Mouse (Mus musculus): Measurements from ENCODE around the gene Mast4. TPM values are rescaled to one million over a fixed set of nuclear protein-coding genes. Genes with fewer than 3 reads are reported as not detected.

Mast4 gene
- polyA plus RNA-seq, 1 experiment from 2014 or later = 34.9 TPM

- Histone ChIP-seq H3K27me3 (no peaks in the 10 kb centered on the region), H3K4me2 (replicated peaks) (no peak overlapping the region), H3K4me1 (0 out of 2 replicates have a peak, but pooled peaks cover 7% of the 10 kb centered on the region), H3K9ac (replicated peaks) (no peak overlapping the region), H3K9me3 (no peaks in the 10 kb centered on the region), H3K36me3 (no peaks in the 10 kb centered on the region), H3K27ac (replicated peaks) (no peak overlapping the region), H3K4me3 (no peak overlapping the region)
- 88% methylated on average over 3 of the region's 3 CpGs for WGBS
- no peak for ATAC-seq (ENCODE audit: low FRiP score, low read depth)
Measured at GRCm38 (mm10) chr13:103017661-103018060, 316.6 kb downstream of the Mast4 start.

GRCm38 (mm10) chr13:103015131-103015750 is 319.1 kb downstream of the Mast4 start:
- WGBS = 92% methylated on average over 3 of the region's 3 CpGs

GRCm38 (mm10) chr13:103014631-103015030 is 319.7 kb downstream of the Mast4 start:
- ATAC-seq (ENCODE audit: low FRiP score, low read depth) = peak; percentile 68; the same call in 1 of the 2 replicates
- Histone ChIP-seq H3K27ac (replicated peaks) (0 out of 2 replicates have a peak overlapping the region, but pooled peaks have one; percentile 1), H3K36me3 (no peaks in the 10 kb centered on the region)

More at GRCm38 (mm10) chr13:103015131-103015750, 319.1 kb downstream of the Mast4 start:
- Histone ChIP-seq H3K9ac (replicated peaks) (no peak overlapping the region), H3K4me1 (0 out of 2 replicates have a peak, but pooled peaks cover 7% of the 10 kb centered on the region), H3K9me3 (no peaks in the 10 kb centered on the region), H3K27ac (replicated peaks) (0 out of 2 replicates have a peak overlapping the region, but pooled peaks have one; percentile 1), H3K4me3 (no peak overlapping the region), H3K4me2 (replicated peaks) (no peak overlapping the region), H3K36me3 (no peaks in the 10 kb centered on the region), H3K27me3 (no peaks in the 10 kb centered on the region)
- no peak for ATAC-seq (ENCODE audit: low FRiP score, low read depth)

DNA sequence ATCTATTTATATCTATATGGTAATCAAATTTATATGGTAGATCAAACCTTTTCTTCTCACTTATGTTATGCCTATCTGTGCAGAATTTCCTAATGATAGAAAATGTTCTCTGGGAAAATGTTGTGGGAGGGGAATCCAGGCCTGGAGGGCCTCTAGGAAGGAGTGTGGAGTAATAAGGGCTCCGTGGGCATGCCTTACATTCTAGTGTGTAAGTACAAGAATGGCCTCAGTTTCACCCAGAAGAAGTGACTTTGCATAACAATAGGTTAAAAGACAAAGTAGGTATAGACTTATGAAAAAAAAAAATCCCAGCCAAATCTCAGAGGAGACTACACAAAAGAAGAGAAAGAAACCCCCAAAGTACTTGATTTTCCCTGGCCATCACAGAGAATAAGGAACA is 320.1 kb downstream of the Mast4 start:
- 0 out of 2 replicates have a peak overlapping the region, but pooled peaks have one; percentile 1 for H3K27ac ChIP-seq (replicated peaks)

More at GRCm38 (mm10) chr13:103014631-103015030, 319.7 kb downstream of the Mast4 start:
- Histone ChIP-seq H3K9me3 (no peaks in the 10 kb centered on the region), H3K9ac (replicated peaks) (no peak overlapping the region), H3K27me3 (no peaks in the 10 kb centered on the region), H3K4me2 (replicated peaks) (no peak overlapping the region), H3K4me1 (0 out of 2 replicates have a peak, but pooled peaks cover 7% of the 10 kb centered on the region), H3K4me3 (no peak overlapping the region)
- 43% methylated on average over 6 of the region's 6 CpGs for WGBS

GRCm38 (mm10) chr13:103005227-103005626 is 329.1 kb downstream of the Mast4 start:
- Histone ChIP-seq H3K4me1 (peaks cover 10% of the 10 kb centered on the region), H3K27ac (replicated peaks) (no peak overlapping the region), H3K9ac (replicated peaks) (no peak overlapping the region), H3K27me3 (no peaks in the 10 kb centered on the region), H3K4me3 (no peak overlapping the region), H3K9me3 (no peaks in the 10 kb centered on the region), H3K4me2 (replicated peaks) (no peak overlapping the region), H3K36me3 (no peaks in the 10 kb centered on the region)
- WGBS = 91% methylated on average over 2 of the region's 2 CpGs
- no peak for ATAC-seq (ENCODE audit: low FRiP score, low read depth)

More for the DNA sequence above, 320.1 kb downstream of the Mast4 start:
- no peak overlapping the region for H3K4me3 ChIP-seq
- 23% methylated on average over 1 of the region's 1 CpGs for WGBS
- H3K9me3 ChIP-seq = no peaks in the 10 kb centered on the region
- no peaks in the 10 kb centered on the region for H3K36me3 ChIP-seq
- 0 out of 2 replicates have a peak, but pooled peaks cover 7% of the 10 kb centered on the region for H3K4me1 ChIP-seq
- no peak for ATAC-seq (ENCODE audit: low FRiP score, low read depth)
- no peak overlapping the region for H3K9ac ChIP-seq (replicated peaks)
- no peaks in the 10 kb centered on the region for H3K27me3 ChIP-seq
- H3K4me2 ChIP-seq (replicated peaks) = no peak overlapping the region

DNA sequence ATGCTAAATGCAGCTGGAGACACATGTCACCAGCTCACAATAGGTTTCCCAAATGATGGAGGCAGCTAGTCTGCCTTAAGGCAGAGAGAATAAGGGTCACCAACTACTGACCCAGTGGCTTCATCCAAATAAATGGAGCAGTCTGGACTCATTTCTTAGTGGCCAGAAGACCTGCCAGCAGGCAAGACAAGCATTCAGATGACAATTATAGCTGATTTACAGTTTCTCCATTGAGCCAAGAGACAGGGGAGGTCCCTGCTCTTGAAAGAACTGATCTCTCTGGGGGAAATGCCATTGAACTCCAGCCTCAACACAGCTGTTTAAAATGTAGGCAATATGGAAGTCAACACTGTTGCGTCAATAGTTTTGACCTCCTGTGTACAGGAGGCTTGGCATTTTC is 332.5 kb downstream of the Mast4 start:
- H3K4me1 ChIP-seq = peaks cover 10% of the 10 kb centered on the region
- no peaks in the 10 kb centered on the region for H3K9me3 ChIP-seq
- no peak overlapping the region for H3K4me2 ChIP-seq (replicated peaks)
- H3K9ac ChIP-seq (replicated peaks) = no peak overlapping the region
- no peaks in the 10 kb centered on the region for H3K36me3 ChIP-seq
- no peaks in the 10 kb centered on the region for H3K27me3 ChIP-seq
- no peak overlapping the region for H3K4me3 ChIP-seq
- 73% methylated on average over 1 of the region's 1 CpGs for WGBS
- no peak overlapping the region for H3K27ac ChIP-seq (replicated peaks)
- ATAC-seq (ENCODE audit: low FRiP score, low read depth) = no peak

DNA sequence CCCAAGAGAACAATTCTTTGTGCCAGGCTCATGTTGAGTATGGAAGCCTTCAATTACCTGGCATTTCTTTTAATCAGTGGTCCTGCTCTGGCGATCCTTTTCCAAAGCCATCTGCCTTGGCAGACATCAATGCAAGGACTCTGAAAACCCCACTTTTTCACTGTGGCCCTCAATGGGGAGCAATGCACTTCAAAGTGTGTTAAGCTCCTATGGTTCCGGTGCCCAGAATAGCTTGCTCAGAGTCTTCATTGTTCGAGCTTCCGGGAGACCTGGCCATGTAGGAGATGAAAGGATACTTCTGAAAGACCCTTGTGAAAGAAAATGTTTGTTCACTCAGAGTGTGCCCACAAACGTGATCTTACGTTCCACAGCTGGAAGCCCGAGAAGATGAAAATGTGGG is 333.4 kb downstream of the Mast4 start:
- Histone ChIP-seq H3K36me3 (no peaks in the 10 kb centered on the region), H3K27me3 (no peaks in the 10 kb centered on the region), H3K9me3 (no peaks in the 10 kb centered on the region), H3K4me3 (no peak overlapping the region), H3K4me1 (peaks cover 10% of the 10 kb centered on the region), H3K27ac (replicated peaks) (no peak overlapping the region), H3K9ac (replicated peaks) (no peak overlapping the region), H3K4me2 (replicated peaks) (no peak overlapping the region)
- no peak for ATAC-seq (ENCODE audit: low FRiP score, low read depth)
- 27% methylated on average over 7 of the region's 7 CpGs for WGBS

DNA sequence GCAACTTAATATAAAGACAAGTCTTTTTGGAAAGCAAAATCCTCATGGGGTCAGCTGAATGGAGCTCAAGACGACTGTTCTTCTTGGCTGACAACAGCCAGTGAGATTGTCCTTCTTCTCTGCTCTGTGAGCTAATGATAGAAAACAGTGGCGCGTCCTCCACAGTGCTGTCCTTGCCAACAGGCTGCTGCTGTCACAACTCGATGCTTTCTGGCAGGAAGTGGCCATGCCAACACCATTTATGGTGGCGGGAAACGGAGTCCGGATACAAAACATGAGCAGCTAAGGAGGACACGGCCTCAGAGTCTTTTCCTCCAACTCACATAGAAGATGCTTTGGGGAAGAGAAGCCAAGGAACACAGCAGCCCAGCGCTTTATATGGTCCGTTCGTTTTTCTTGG is 340.2 kb downstream of the Mast4 start:
- H3K9ac ChIP-seq (replicated peaks) = no peak overlapping the region
- H3K4me2 ChIP-seq (replicated peaks) = no peak overlapping the region
- H3K36me3 ChIP-seq = no peaks in the 10 kb centered on the region
- H3K27ac ChIP-seq (replicated peaks) = no peak overlapping the region
- no peak overlapping the region for H3K4me3 ChIP-seq
- peaks cover 5% of the 10 kb centered on the region; the same call in 1 of the 2 replicates for H3K4me1 ChIP-seq
- WGBS = 92% methylated on average over 11 of the region's 11 CpGs
- ATAC-seq (ENCODE audit: low FRiP score, low read depth) = no peak
- H3K27me3 ChIP-seq = no peaks in the 10 kb centered on the region
- no peaks in the 10 kb centered on the region for H3K9me3 ChIP-seq

DNA sequence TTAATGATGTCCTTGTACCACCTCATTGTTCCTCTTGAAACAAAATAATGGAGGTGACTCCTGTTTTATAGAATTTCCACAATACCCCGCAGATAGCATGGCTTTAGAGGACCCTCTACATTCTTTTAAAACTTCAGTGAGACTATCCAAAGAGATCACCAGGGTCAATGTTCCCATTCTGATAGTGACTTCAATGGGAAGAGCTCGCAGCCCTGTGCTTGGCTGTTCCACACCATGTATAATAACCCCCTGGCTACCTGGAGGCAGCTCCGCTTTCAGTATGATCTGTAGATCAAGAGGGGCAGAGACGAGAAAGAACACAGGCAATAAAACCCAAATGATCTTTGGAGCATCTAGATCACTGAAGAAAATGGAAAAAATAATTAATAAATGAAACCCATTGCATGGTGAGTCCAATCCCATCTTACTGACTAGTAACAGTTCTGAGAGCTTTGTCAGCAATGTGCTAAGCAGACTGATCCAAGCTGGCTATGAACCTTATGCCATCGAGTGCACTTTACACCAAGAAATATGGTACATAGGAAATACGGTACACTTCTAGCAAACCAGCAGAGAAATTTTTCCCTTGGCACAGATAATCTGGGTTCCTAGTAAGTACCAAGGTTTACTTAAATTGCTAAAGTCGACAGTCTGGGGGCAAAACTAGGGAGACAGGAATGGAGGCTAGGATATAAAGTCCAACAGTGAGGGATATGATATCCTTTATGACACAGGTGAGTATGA is 341.4 kb downstream of the Mast4 start:
- Histone ChIP-seq H3K4me1 (peaks cover 5% of the 10 kb centered on the region; the same call in 1 of the 2 replicates), H3K4me2 (replicated peaks) (no peak overlapping the region), H3K36me3 (no peaks in the 10 kb centered on the region), H3K9me3 (no peaks in the 10 kb centered on the region), H3K4me3 (no peak overlapping the region), H3K27ac (replicated peaks) (no peak overlapping the region), H3K27me3 (no peaks in the 10 kb centered on the region), H3K9ac (replicated peaks) (no peak overlapping the region)
- 90% methylated on average over 7 of the region's 7 CpGs for WGBS
- ATAC-seq (ENCODE audit: low FRiP score, low read depth) = no peak

GRCm38 (mm10) chr13:102991928-102992327 is 342.4 kb downstream of the Mast4 start:
- Histone ChIP-seq H3K4me3 (no peak overlapping the region), H3K27me3 (no peaks in the 10 kb centered on the region), H3K4me2 (replicated peaks) (no peak overlapping the region), H3K27ac (replicated peaks) (no peak overlapping the region), H3K36me3 (no peaks in the 10 kb centered on the region), H3K9me3 (no peaks in the 10 kb centered on the region), H3K9ac (replicated peaks) (no peak overlapping the region), H3K4me1 (peaks cover 5% of the 10 kb centered on the region; the same call in 1 of the 2 replicates)
- 50% methylated on average over 11 of the region's 11 CpGs for WGBS
- no peak for ATAC-seq (ENCODE audit: low FRiP score, low read depth)

- Histone ChIP-seq H3K4me2 (replicated peaks) (no peak overlapping the region), H3K36me3 (no peaks in the 10 kb centered on the region), H3K27me3 (no peaks in the 10 kb centered on the region), H3K4me3 (no peak overlapping the region), H3K9me3 (no peaks in the 10 kb centered on the region), H3K27ac (replicated peaks) (no peak overlapping the region), H3K9ac (replicated peaks) (no peak overlapping the region), H3K4me1 (peaks cover 5% of the 10 kb centered on the region; the same call in 1 of the 2 replicates)
- ATAC-seq (ENCODE audit: low FRiP score, low read depth) = no peak
- 90% methylated on average over 7 of the region's 7 CpGs for WGBS
Measured at GRCm38 (mm10) chr13:102991196-102991595, 343.1 kb downstream of the Mast4 start.

- Histone ChIP-seq H3K4me3 (no peak overlapping the region), H3K9me3 (no peaks in the 10 kb centered on the region), H3K27ac (replicated peaks) (no peak overlapping the region), H3K9ac (replicated peaks) (no peak overlapping the region), H3K4me1 (peaks cover 5% of the 10 kb centered on the region; the same call in 1 of the 2 replicates), H3K4me2 (replicated peaks) (no peak overlapping the region), H3K36me3 (no peaks in the 10 kb centered on the region), H3K27me3 (no peaks in the 10 kb centered on the region)
- WGBS = 95% methylated on average over 1 of the region's 1 CpGs
- ATAC-seq (ENCODE audit: low FRiP score, low read depth) = no peak
Measured at GRCm38 (mm10) chr13:102990085-102990484, 344.2 kb downstream of the Mast4 start.

Data from midbrain, embryonic 12.5 days (tissue).